Mouse (Mus musculus) layer of hippocampus, postnatal 10 days (tissue): ENCODE measurements around the gene Hacd4. TPM values are rescaled to one million over a fixed set of nuclear protein-coding genes. Genes with fewer than 3 reads are reported as not detected.
A peak's percentile ranks its signal among the peaks of the same experiment; 100 is the strongest.
"Not testable (repeated sequence)": the region's sequence is repeated elsewhere in the genome, so short reads cannot be mapped to it uniquely, and the experiment has no call there.

Source experiments
- DNase-seq, 2 experiments: peaks; one replicate each; pipeline ENCODE4 v3.0.0; 2021; ENCODE audit warnings: low spot score in 2 of 2
- total RNA-seq, 2 experiments: library from RNA; stranded (reverse); gene quantifications; 2 replicates each; pipeline ENCODE4 v1.2.3; 2021

Hacd4 gene
- total RNA-seq, 2 experiments from 2014 or later = 3.7 to 3.8 TPM

GRCm38 (mm10) chr4:88436593-88437165 lies 2.0 kb downstream of the Hacd4 start:
- DNase-seq = no peak

- DNase-seq = no peak
Measured at GRCm38 (mm10) chr4:88432412-88433024, 6.2 kb downstream of the Hacd4 start.

- DNase-seq = no peak
Measured at GRCm38 (mm10) chr4:88427630-88428239, 11.0 kb downstream of the Hacd4 start.

- DNase-seq = no peak
Measured at GRCm38 (mm10) chr4:88424563-88424962, 14.2 kb downstream of the Hacd4 start.

GRCm38 (mm10) chr4:88419378-88419777 lies 19.4 kb downstream of the Hacd4 start:
- no peak for DNase-seq

- DNase-seq = no peak
Measured at GRCm38 (mm10) chr4:88415017-88415416, 23.7 kb downstream of the Hacd4 start.

GRCm38 (mm10) chr4:88412331-88412730 lies 26.4 kb downstream of the Hacd4 start:
- no peak for DNase-seq

GRCm38 (mm10) chr4:88409279-88409678 lies 29.4 kb downstream of the Hacd4 start:
- no peak for DNase-seq

- DNase-seq = peak; percentile 55 to 71
Measured at GRCm38 (mm10) chr4:88406887-88407696, 31.6 kb downstream of the Hacd4 start.

GRCm38 (mm10) chr4:88402884-88403283 lies 35.8 kb downstream of the Hacd4 start:
- DNase-seq = no peak

- no peak for DNase-seq
Measured at GRCm38 (mm10) chr4:88400992-88401313, 37.8 kb downstream of the Hacd4 start.

- no peak for DNase-seq
Measured at GRCm38 (mm10) chr4:88400302-88400991, 38.3 kb downstream of the Hacd4 start.

GRCm38 (mm10) chr4:88396995-88397521 lies 41.7 kb downstream of the Hacd4 start:
- no peak for DNase-seq

GRCm38 (mm10) chr4:88395717-88396116 lies 43.0 kb downstream of the Hacd4 start:
- DNase-seq = no peak

- not testable (repeated sequence) for DNase-seq
Measured at GRCm38 (mm10) chr4:88390596-88390995, 48.1 kb downstream of the Hacd4 start.

GRCm38 (mm10) chr4:88390036-88390435 lies 48.7 kb downstream of the Hacd4 start:
- DNase-seq = no peak

- DNase-seq = no peak
Measured at GRCm38 (mm10) chr4:88372293-88373224, 66.2 kb downstream of the Hacd4 start.

GRCm38 (mm10) chr4:88370819-88371218 lies 67.9 kb downstream of the Hacd4 start:
- DNase-seq = no peak

- DNase-seq = no peak
Measured at GRCm38 (mm10) chr4:88369951-88370350, 68.8 kb downstream of the Hacd4 start.

- DNase-seq = no peak
Measured at GRCm38 (mm10) chr4:88357431-88357830, 81.3 kb downstream of the Hacd4 start.
